Mouse (Mus musculus): Measurements from ENCODE around the gene Mup14. TPM values are rescaled to one million over a fixed set of nuclear protein-coding genes. Genes with fewer than 3 reads are reported as not detected.
"Not testable (repeated sequence)": the region's sequence is repeated elsewhere in the genome, so short reads cannot be mapped to it uniquely, and the experiment has no call there.

The Mup14 gene
- total RNA-seq (2017): not detected in 3 replicates

DNA sequence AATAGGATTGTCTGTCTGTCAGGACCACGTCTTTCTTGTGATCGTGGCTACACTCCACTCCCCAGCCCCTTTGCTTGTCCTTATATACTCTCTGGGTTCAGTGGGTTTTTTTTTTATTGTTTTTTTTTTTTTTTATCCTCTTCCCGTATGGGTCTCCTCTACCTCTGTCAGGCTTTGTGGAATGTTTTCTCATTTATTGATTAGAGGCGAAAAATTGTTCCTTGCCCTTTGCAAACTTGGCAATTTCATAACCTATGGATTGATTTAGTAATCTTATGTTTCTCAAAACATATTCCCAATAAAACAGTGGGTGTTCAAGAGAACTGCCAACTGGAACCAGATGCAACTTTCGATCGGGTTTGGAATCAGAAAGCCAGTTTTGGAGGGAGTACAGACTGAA lies at the start of gene Mup14:
Gene Mup14 (minus strand): TSS at position 101 of the 400 bp plus-strand sequence.
- ATAC-seq (replicated peaks; ENCODE audit: insufficient number of reproducible peaks, low FRiP score, low TSS enrichment, poor library complexity, severe bottlenecking): not testable (repeated sequence)

- ATAC-seq (replicated peaks; ENCODE audit: insufficient number of reproducible peaks, low FRiP score, low TSS enrichment, poor library complexity, severe bottlenecking): not testable (repeated sequence)
These were observed 34.3 kb upstream of the Mup14 start for GRCm38 (mm10) chr4:61338108-61338507.

Other genes starting within 250 kb of the Mup14 start
- gene Mup13, start 75.7 kb downstream of the Mup14 start, total RNA-seq (2017): not detected in 3 replicates
- gene Mup15, start 135.7 kb upstream of the Mup14 start, total RNA-seq (2017): not detected in 3 replicates
- gene Mup16, start 215.5 kb upstream of the Mup14 start, total RNA-seq (2017): not detected in 3 replicates

Data from monocyte, adult 5-6 weeks (primary cell).